14 mouse cellular contexts compared by ENCODE assay signal in the genomic region with DNA sequence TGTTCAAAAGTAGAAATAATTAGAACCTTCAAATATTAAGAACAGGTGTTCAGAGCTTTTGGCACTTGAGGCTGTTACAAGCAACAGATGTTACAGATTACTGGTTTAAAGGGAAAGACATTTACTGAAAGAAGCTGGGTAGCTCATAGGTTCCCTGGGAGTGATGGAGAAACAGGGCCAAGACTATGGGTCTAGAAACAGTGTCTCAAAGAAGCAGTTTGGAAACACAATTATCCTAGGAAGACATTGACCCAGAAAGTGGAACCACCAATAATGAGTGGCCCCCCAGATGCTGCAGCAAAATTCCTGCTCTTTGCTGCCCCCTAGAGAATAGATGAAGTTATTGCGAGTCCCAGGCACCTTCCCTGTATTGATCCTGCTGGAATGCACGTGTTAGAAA. TPM values are rescaled to one million over a fixed set of nuclear protein-coding genes. Genes with fewer than 3 reads are reported as not detected.
DNase-seq lines count a peak whose midpoint lies in the region; ATAC-seq lines count a peak whose summit lies in the region.
"Had no signal": no experiment of that assay in that cellular context is flagged by ENCODE, and none has a peak within 500 bp of the region (broad histone marks: within the 10 kb centered on the region; RNA-seq: fewer than 3 reads in every experiment).

No protein-coding gene starts in this region.

- H3K4me1 ChIP-seq in hindbrain, embryonic 11.5 days (replicated peaks; ENCODE audit: control insufficient read depth, insufficient read depth, low read length): no peaks in the 10 kb centered on the region
- no peaks in the 10 kb centered on the region for H3K4me1 ChIP-seq in hindbrain, embryonic 16.5 days (ENCODE audit: control insufficient read depth, insufficient read depth, low read depth, low read length)
- H3K4me1 ChIP-seq in midbrain, embryonic 10.5 days: peaks cover 4% of the 10 kb centered on the region; the same call in 1 of the 2 replicates
- H3K4me1 ChIP-seq in midbrain, embryonic 11.5 days (ENCODE audit: control insufficient read depth, insufficient read depth, low read length): no peaks in the 10 kb centered on the region

- H3K4me3 ChIP-seq in hindbrain, embryonic 11.5 days (ENCODE audit: low read depth, low read length): no peak overlapping the region
- H3K4me3 ChIP-seq in hindbrain, embryonic 16.5 days (ENCODE audit: low read length): no peak overlapping the region
- no peak overlapping the region for H3K4me3 ChIP-seq in midbrain, embryonic 10.5 days
- no peak overlapping the region for H3K4me3 ChIP-seq in midbrain, embryonic 11.5 days (ENCODE audit: low read depth, low read length)
- H3K4me3 ChIP-seq: erythroblast, embryonic 14.5 days had no signal

- no peak overlapping the region for H3K4me2 ChIP-seq in hindbrain, embryonic 11.5 days (replicated peaks; ENCODE audit: low read depth, low read length)
- no peak overlapping the region for H3K4me2 ChIP-seq in hindbrain, embryonic 16.5 days (ENCODE audit: low read length)
- H3K4me2 ChIP-seq in midbrain, embryonic 11.5 days: no peak overlapping the region

- ATAC-seq in hindbrain, embryonic 11.5 days (ENCODE audit: low FRiP score): no peak
- ATAC-seq in hindbrain, embryonic 16.5 days: no peak
- no peak for ATAC-seq in midbrain, embryonic 11.5 days (ENCODE audit: low FRiP score)

- intact Hi-C loops in gastrocnemius, postnatal 36 days (cut with DNase I): loop anchor here (5.0 kb wide), 2 partner anchors 75 to 275 kb away; no protein-coding TSS in a partner anchor

- H3K27ac ChIP-seq in hindbrain, embryonic 11.5 days (ENCODE audit: low read depth, low read length): no peak overlapping the region
- H3K27ac ChIP-seq in hindbrain, embryonic 16.5 days (ENCODE audit: low read depth, low read length): no peak overlapping the region
- no peak overlapping the region for H3K27ac ChIP-seq in midbrain, embryonic 10.5 days (replicated peaks)
- H3K27ac ChIP-seq in midbrain, embryonic 11.5 days (ENCODE audit: low read depth, low read length): no peak overlapping the region

- no peaks in the 10 kb centered on the region for H3K27me3 ChIP-seq in hindbrain, embryonic 11.5 days (ENCODE audit: control insufficient read depth, insufficient read depth, low read length)
- no peaks in the 10 kb centered on the region for H3K27me3 ChIP-seq in hindbrain, embryonic 16.5 days (replicated peaks; ENCODE audit: control insufficient read depth, insufficient read depth, low read length)
- H3K27me3 ChIP-seq in midbrain, embryonic 10.5 days (ENCODE audit: low read depth, poor library complexity, severe bottlenecking): no peaks in the 10 kb centered on the region
- H3K27me3 ChIP-seq in midbrain, embryonic 11.5 days (ENCODE audit: control insufficient read depth, insufficient read depth, low read length): no peaks in the 10 kb centered on the region

- H3K36me3 ChIP-seq in hindbrain, embryonic 11.5 days (ENCODE audit: control insufficient read depth, insufficient read depth, low read length): no peaks in the 10 kb centered on the region
- no peaks in the 10 kb centered on the region for H3K36me3 ChIP-seq in hindbrain, embryonic 16.5 days (ENCODE audit: control insufficient read depth, insufficient read depth, low read length)
- H3K36me3 ChIP-seq in midbrain, embryonic 10.5 days: no peaks in the 10 kb centered on the region
- H3K36me3 ChIP-seq in midbrain, embryonic 11.5 days (ENCODE audit: control insufficient read depth, insufficient read depth, low read length): no peaks in the 10 kb centered on the region

- peak; percentile 33 for DNase-seq in hindbrain, embryonic 11.5 days (ENCODE audit: low spot score)
- peak; percentile 26 for DNase-seq in midbrain, embryonic 10.5 days (ENCODE audit: low spot score)
- no peak for DNase-seq in midbrain, embryonic 11.5 days (ENCODE audit: low spot score, missing footprints)
- peak; percentile 57 for DNase-seq in embryo, embryonic 10.5 days (ENCODE audit: low spot score)
- DNase-seq in retina, embryonic 14.5 days (ENCODE audit: low spot score): peak; percentile 46
- no peak for DNase-seq in spleen, postnatal 4 days (ENCODE audit: low spot score in 2 of 2)
- DNase-seq in gastrocnemius, postnatal 36 days: no peak

- WGBS in hindbrain, embryonic 11.5 days: 5% methylated on average over 2 of the region's 2 CpGs
- 11% methylated on average over 2 of the region's 2 CpGs for WGBS in hindbrain, embryonic 16.5 days
- 11% methylated on average over 2 of the region's 2 CpGs for WGBS in midbrain, embryonic 10.5 days
- 16% methylated on average over 2 of the region's 2 CpGs for WGBS in midbrain, embryonic 11.5 days

- no peak overlapping the region for H3K9ac ChIP-seq in hindbrain, embryonic 11.5 days (ENCODE audit: low read depth, low read length)
- no peak overlapping the region for H3K9ac ChIP-seq in hindbrain, embryonic 16.5 days (ENCODE audit: low read depth, low read length)
- H3K9ac ChIP-seq in midbrain, embryonic 11.5 days (ENCODE audit: low read length): no peak overlapping the region

- no peaks in the 10 kb centered on the region for H3K9me3 ChIP-seq in hindbrain, embryonic 11.5 days (ENCODE audit: control insufficient read depth, low read length)
- H3K9me3 ChIP-seq in hindbrain, embryonic 16.5 days (ENCODE audit: control insufficient read depth, low read length): no peaks in the 10 kb centered on the region
- H3K9me3 ChIP-seq in midbrain, embryonic 10.5 days (replicated peaks): peaks cover 8% of the 10 kb centered on the region
- no peaks in the 10 kb centered on the region for H3K9me3 ChIP-seq in midbrain, embryonic 11.5 days (ENCODE audit: control insufficient read depth, low read length)

RNA-seq across cellular contexts. Expression of a gene that starts 4.2 kb away (rescaled TPM):
- not detected in 2 replicates for polyA plus RNA-seq in hindbrain, embryonic 11.5 days (2014; fragmentation: Nextera tagmentation; extraction: Ambion mirVana)
- 0.19 and 0.36 TPM in 2 replicates for polyA plus RNA-seq in hindbrain, embryonic 16.5 days (2015; fragmentation: Nextera tagmentation; extraction: Ambion mirVana)
- not detected in 2 replicates for polyA plus RNA-seq in midbrain, embryonic 10.5 days (2016; fragmentation: Nextera tagmentation; extraction: Ambion mirVana)
- not detected in 2 replicates for polyA plus RNA-seq in midbrain, embryonic 11.5 days (2014; fragmentation: Nextera tagmentation; extraction: Ambion mirVana)
- total RNA-seq in gastrocnemius, postnatal 36 days (2021): not detected
- total RNA-seq: heart, adult 18-20 months; left cerebral cortex, postnatal 10 days; megakaryocyte, adult 5-6 weeks; neutrophil, adult 5-6 weeks had no signal
- polyA plus RNA-seq: erythroblast, embryonic 14.5 days; intestine, embryonic 14.5 days had no signal

Comparison
In these comparisons a context has a peak if more than half of its experiments do, and no peak if none do; other contexts are left out.
1. DNase-seq: peak in hindbrain, embryonic 11.5 days (single experiment), midbrain, embryonic 10.5 days (single experiment), embryo, embryonic 10.5 days (single experiment) and retina, embryonic 14.5 days (single experiment); none in midbrain, embryonic 11.5 days (single experiment), spleen, postnatal 4 days (0 of 2) and gastrocnemius, postnatal 36 days (0 of 2).